Mouse (Mus musculus): ENCODE results near the gene Yae1d1. TPM values are rescaled to one million over a fixed set of nuclear protein-coding genes. Genes with fewer than 3 reads are reported as not detected.
A peak's percentile ranks its signal among the peaks of the same experiment; 100 is the strongest.

The Yae1d1 gene
- 90.4 and 94.8 TPM in 2 replicates for polyA plus RNA-seq (2014; fragmentation: Nextera tagmentation; extraction: Ambion mirVana)

- Histone ChIP-seq H3K4me3 (ENCODE audit: low read depth, low read length) (peak within 1 kb of the TSS; percentile 56), H3K27me3 (ENCODE audit: control insufficient read depth, insufficient read depth, low read length) (no peaks in the 10 kb centered on the region), H3K9me3 (ENCODE audit: control insufficient read depth, low read length) (no peaks in the 10 kb centered on the region), H3K36me3 (ENCODE audit: control insufficient read depth, insufficient read depth, low read length) (no peaks in the 10 kb centered on the region; the same call in 1 of the 2 replicates), H3K4me2 (ENCODE audit: low read depth, low read length, severe bottlenecking) (peak within 1 kb of the TSS; percentile 73), H3K4me1 (replicated peaks; ENCODE audit: control insufficient read depth, insufficient read depth, low read length) (0 out of 2 replicates have a peak, but pooled peaks cover 3% of the 10 kb centered on the region), H3K27ac (ENCODE audit: low read depth, low read length) (peak within 1 kb of the TSS; percentile 50; the same call in 1 of the 2 replicates), H3K9ac (ENCODE audit: low read length) (peak within 1 kb of the TSS; percentile 86)
- under 1% methylated on average over 54 of the region's 54 CpGs for WGBS
- peak; percentile 96 for DNase-seq (ENCODE audit: low spot score)
- ATAC-seq (replicated peaks; ENCODE audit: low FRiP score) = peak; percentile 99
Observed at GRCm38 (mm10) chr13:17992697-17993514, at the start of gene Yae1d1. TSS of gene Yae1d1 (minus strand) at chr13:17993349.

GRCm38 (mm10) chr13:18038814-18039213 lies 45.7 kb upstream of the Yae1d1 start:
- H3K4me2 ChIP-seq (ENCODE audit: low read depth, low read length, severe bottlenecking) = no peak overlapping the region
- no peaks in the 10 kb centered on the region for H3K4me1 ChIP-seq (replicated peaks; ENCODE audit: control insufficient read depth, insufficient read depth, low read length)
- no peak overlapping the region for H3K27ac ChIP-seq (ENCODE audit: low read depth, low read length)
- no peak overlapping the region for H3K4me3 ChIP-seq (ENCODE audit: low read depth, low read length)
- H3K9me3 ChIP-seq (ENCODE audit: control insufficient read depth, low read length) = no peaks in the 10 kb centered on the region
- 79% methylated on average over 2 of the region's 2 CpGs for WGBS
- no peaks in the 10 kb centered on the region for H3K27me3 ChIP-seq (ENCODE audit: control insufficient read depth, insufficient read depth, low read length)
- no peaks in the 10 kb centered on the region for H3K36me3 ChIP-seq (ENCODE audit: control insufficient read depth, insufficient read depth, low read length)
- no peak for DNase-seq (ENCODE audit: low spot score)
- no peak overlapping the region for H3K9ac ChIP-seq (ENCODE audit: low read length)
- ATAC-seq (replicated peaks; ENCODE audit: low FRiP score) = no peak

GRCm38 (mm10) chr13:18016604-18017003 lies 23.5 kb upstream of the Yae1d1 start:
- 71% methylated on average over 3 of the region's 3 CpGs for WGBS
- ATAC-seq (replicated peaks; ENCODE audit: low FRiP score) (no peak), DNase-seq (ENCODE audit: low spot score) (no peak)
- H3K27me3 ChIP-seq (ENCODE audit: control insufficient read depth, insufficient read depth, low read length) = no peaks in the 10 kb centered on the region
- H3K27ac ChIP-seq (ENCODE audit: low read depth, low read length) = no peak overlapping the region
- no peak overlapping the region for H3K4me2 ChIP-seq (ENCODE audit: low read depth, low read length, severe bottlenecking)
- H3K9ac ChIP-seq (ENCODE audit: low read length) = no peak overlapping the region
- H3K4me3 ChIP-seq (ENCODE audit: low read depth, low read length) = no peak overlapping the region
- H3K36me3 ChIP-seq (ENCODE audit: control insufficient read depth, insufficient read depth, low read length) = no peaks in the 10 kb centered on the region
- H3K9me3 ChIP-seq (ENCODE audit: control insufficient read depth, low read length) = no peaks in the 10 kb centered on the region
- H3K4me1 ChIP-seq (replicated peaks; ENCODE audit: control insufficient read depth, insufficient read depth, low read length) = no peaks in the 10 kb centered on the region

GRCm38 (mm10) chr13:18013205-18013604 lies 20.1 kb upstream of the Yae1d1 start:
- 92% methylated on average over 6 of the region's 6 CpGs for WGBS
- ATAC-seq (replicated peaks; ENCODE audit: low FRiP score) = no peak

GRCm38 (mm10) chr13:18011055-18011454 lies 17.9 kb upstream of the Yae1d1 start:
- no peak for ATAC-seq (replicated peaks; ENCODE audit: low FRiP score)

More at GRCm38 (mm10) chr13:18013205-18013604, 20.1 kb upstream of the Yae1d1 start:
- Histone ChIP-seq H3K27me3 (ENCODE audit: control insufficient read depth, insufficient read depth, low read length) (no peaks in the 10 kb centered on the region), H3K27ac (ENCODE audit: low read depth, low read length) (no peak overlapping the region), H3K9me3 (ENCODE audit: control insufficient read depth, low read length) (no peaks in the 10 kb centered on the region), H3K4me2 (ENCODE audit: low read depth, low read length, severe bottlenecking) (no peak overlapping the region), H3K4me1 (replicated peaks; ENCODE audit: control insufficient read depth, insufficient read depth, low read length) (no peaks in the 10 kb centered on the region), H3K36me3 (ENCODE audit: control insufficient read depth, insufficient read depth, low read length) (no peaks in the 10 kb centered on the region), H3K4me3 (ENCODE audit: low read depth, low read length) (no peak overlapping the region), H3K9ac (ENCODE audit: low read length) (no peak overlapping the region)
- DNase-seq (ENCODE audit: low spot score) = no peak

GRCm38 (mm10) chr13:17993515-17993847 lies 332 bp upstream of the Yae1d1 start:
- DNase-seq (ENCODE audit: low spot score) (no peak), ATAC-seq (replicated peaks; ENCODE audit: low FRiP score) (peak; percentile 49)
- H3K4me1 ChIP-seq (replicated peaks; ENCODE audit: control insufficient read depth, insufficient read depth, low read length) = 0 out of 2 replicates have a peak, but pooled peaks cover 3% of the 10 kb centered on the region
- WGBS = 40% methylated on average over 7 of the region's 7 CpGs
- no peak overlapping the region for H3K27ac ChIP-seq (ENCODE audit: low read depth, low read length)
- no peaks in the 10 kb centered on the region for H3K36me3 ChIP-seq (ENCODE audit: control insufficient read depth, insufficient read depth, low read length)
- no peaks in the 10 kb centered on the region for H3K27me3 ChIP-seq (ENCODE audit: control insufficient read depth, insufficient read depth, low read length)
- H3K4me2 ChIP-seq (ENCODE audit: low read depth, low read length, severe bottlenecking) = peak overlapping the region; percentile 73
- H3K9ac ChIP-seq (ENCODE audit: low read length) = peak overlapping the region; percentile 86
- H3K9me3 ChIP-seq (ENCODE audit: control insufficient read depth, low read length) = no peaks in the 10 kb centered on the region
- H3K4me3 ChIP-seq (ENCODE audit: low read depth, low read length) = peak overlapping the region; percentile 56

More at GRCm38 (mm10) chr13:18011055-18011454, 17.9 kb upstream of the Yae1d1 start:
- H3K36me3 ChIP-seq (ENCODE audit: control insufficient read depth, insufficient read depth, low read length) = no peaks in the 10 kb centered on the region
- no peaks in the 10 kb centered on the region for H3K9me3 ChIP-seq (ENCODE audit: control insufficient read depth, low read length)
- no peak overlapping the region for H3K27ac ChIP-seq (ENCODE audit: low read depth, low read length)
- WGBS = 88% methylated on average over 4 of the region's 4 CpGs
- H3K4me1 ChIP-seq (replicated peaks; ENCODE audit: control insufficient read depth, insufficient read depth, low read length) = no peaks in the 10 kb centered on the region
- H3K27me3 ChIP-seq (ENCODE audit: control insufficient read depth, insufficient read depth, low read length) = no peaks in the 10 kb centered on the region
- no peak overlapping the region for H3K9ac ChIP-seq (ENCODE audit: low read length)
- DNase-seq (ENCODE audit: low spot score) = no peak
- H3K4me2 ChIP-seq (ENCODE audit: low read depth, low read length, severe bottlenecking) = no peak overlapping the region
- H3K4me3 ChIP-seq (ENCODE audit: low read depth, low read length) = no peak overlapping the region

GRCm38 (mm10) chr13:17992009-17992408 lies 1.1 kb downstream of the Yae1d1 start:
- 79% methylated on average over 4 of the region's 4 CpGs for WGBS
- Histone ChIP-seq H3K27ac (ENCODE audit: low read depth, low read length) (no peak overlapping the region), H3K4me3 (ENCODE audit: low read depth, low read length) (peak overlapping the region; percentile 56), H3K27me3 (ENCODE audit: control insufficient read depth, insufficient read depth, low read length) (no peaks in the 10 kb centered on the region), H3K9me3 (ENCODE audit: control insufficient read depth, low read length) (no peaks in the 10 kb centered on the region), H3K36me3 (ENCODE audit: control insufficient read depth, insufficient read depth, low read length) (no peaks in the 10 kb centered on the region; the same call in 1 of the 2 replicates), H3K4me1 (replicated peaks; ENCODE audit: control insufficient read depth, insufficient read depth, low read length) (0 out of 2 replicates have a peak, but pooled peaks cover 3% of the 10 kb centered on the region), H3K9ac (ENCODE audit: low read length) (no peak overlapping the region), H3K4me2 (ENCODE audit: low read depth, low read length, severe bottlenecking) (peak overlapping the region; percentile 73)
- no peak for DNase-seq (ENCODE audit: low spot score)
- no peak for ATAC-seq (replicated peaks; ENCODE audit: low FRiP score)

GRCm38 (mm10) chr13:17983194-17983593 lies 10.0 kb downstream of the Yae1d1 start:
- ATAC-seq (replicated peaks; ENCODE audit: low FRiP score) = no peak
- Histone ChIP-seq H3K9ac (ENCODE audit: low read length) (no peak overlapping the region), H3K36me3 (ENCODE audit: control insufficient read depth, insufficient read depth, low read length) (peaks cover 4% of the 10 kb centered on the region; the same call in 1 of the 2 replicates), H3K27me3 (ENCODE audit: control insufficient read depth, insufficient read depth, low read length) (no peaks in the 10 kb centered on the region), H3K4me2 (ENCODE audit: low read depth, low read length, severe bottlenecking) (no peak overlapping the region), H3K4me1 (replicated peaks; ENCODE audit: control insufficient read depth, insufficient read depth, low read length) (no peaks in the 10 kb centered on the region), H3K4me3 (ENCODE audit: low read depth, low read length) (no peak overlapping the region), H3K27ac (ENCODE audit: low read depth, low read length) (no peak overlapping the region), H3K9me3 (ENCODE audit: control insufficient read depth, low read length) (no peaks in the 10 kb centered on the region)
- 61% methylated on average over 4 of the region's 4 CpGs for WGBS
- DNase-seq (ENCODE audit: low spot score) = peak; percentile 66
